Mouse (Mus musculus): ENCODE data around the gene Scn3a.

DNA sequence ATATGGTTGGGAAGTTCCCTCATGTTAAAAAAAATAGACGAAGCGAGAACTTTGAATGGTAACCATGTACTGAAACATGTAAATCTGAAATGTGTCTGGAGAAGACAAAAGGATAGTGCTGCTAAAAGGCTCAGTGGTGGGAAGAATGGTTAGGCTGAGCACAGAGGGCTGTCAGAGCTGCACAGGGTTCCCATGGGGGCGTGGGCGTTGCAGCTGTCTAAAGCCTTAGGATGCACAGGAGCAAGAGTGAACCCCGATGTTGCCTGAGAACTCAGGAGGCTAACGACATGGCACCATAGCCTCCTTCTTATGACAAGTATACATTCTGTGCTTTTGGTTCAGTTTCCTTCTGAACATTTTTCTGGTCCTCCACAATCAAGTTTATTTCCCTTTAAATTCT, 126.3 kb downstream of the Scn3a start:
- no peak for TF ChIP-seq CTCF (IDR thresholded peaks at IDR 0.05; ENCODE audit: extremely low read depth, insufficient read length, insufficient replicate concordance, low read depth, low read length)
- TF ChIP-seq POLR2A (IDR thresholded peaks at IDR 0.05; ENCODE audit: low read depth, low read length): no peak
